Comparison of ENCODE assay signal across 13 mouse cellular contexts in the genomic region with DNA sequence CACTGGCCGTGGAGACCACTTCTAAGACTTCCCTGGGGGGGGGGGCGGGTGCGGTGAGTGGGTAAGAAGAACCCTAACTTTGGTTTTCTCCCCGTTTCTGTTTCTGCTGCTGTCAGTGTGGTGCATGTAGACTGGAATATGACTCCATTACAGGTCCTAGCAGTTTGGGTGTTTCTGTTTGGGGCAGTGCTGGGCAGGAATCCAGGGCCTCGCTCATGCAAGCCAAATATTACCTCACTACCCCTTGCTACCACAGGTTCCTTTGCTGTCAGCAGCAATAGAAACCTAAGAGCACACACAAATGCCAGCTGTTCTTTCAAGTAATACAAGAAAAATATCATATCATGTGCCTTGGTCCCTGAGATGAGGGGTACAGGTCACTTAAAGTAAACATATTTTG. TPM values are rescaled to one million over a fixed set of nuclear protein-coding genes. Genes with fewer than 3 reads are reported as not detected.
DNase-seq lines count a peak whose midpoint lies in the region; ATAC-seq and TF ChIP-seq lines count a peak whose summit lies in the region.
"Had no signal": no experiment of that assay in that cellular context is flagged by ENCODE, and none has a peak within 500 bp of the region (broad histone marks: within the 10 kb centered on the region; RNA-seq: fewer than 3 reads in every experiment).

No protein-coding gene starts in this region.

- no peak overlapping the region for H3K4me2 ChIP-seq in forebrain, embryonic 14.5 days (ENCODE audit: low read length)
- no peak overlapping the region for H3K4me2 ChIP-seq in forebrain, embryonic 15.5 days (replicated peaks)
- no peak overlapping the region for H3K4me2 ChIP-seq in stomach, postnatal 0 days (replicated peaks; ENCODE audit: low read depth)
- H3K4me2 ChIP-seq: hindbrain, embryonic 14.5 days had no signal

- no peaks in the 10 kb centered on the region for H3K36me3 ChIP-seq in forebrain, embryonic 14.5 days (ENCODE audit: control insufficient read depth, insufficient read depth, low read length)
- no peaks in the 10 kb centered on the region for H3K36me3 ChIP-seq in forebrain, embryonic 15.5 days
- H3K36me3 ChIP-seq in stomach, postnatal 0 days (ENCODE audit: control insufficient read depth, insufficient read depth, low read length) = no peaks in the 10 kb centered on the region

- 81% methylated on average over 5 of the region's 5 CpGs for WGBS in forebrain, embryonic 14.5 days
- WGBS in forebrain, embryonic 15.5 days = 82% methylated on average over 5 of the region's 5 CpGs
- 57% methylated on average over 5 of the region's 5 CpGs for WGBS in stomach, postnatal 0 days

- no peak overlapping the region for H3K4me3 ChIP-seq in forebrain, embryonic 14.5 days (ENCODE audit: low read depth, low read length)
- no peak overlapping the region for H3K4me3 ChIP-seq in forebrain, embryonic 15.5 days
- no peak overlapping the region for H3K4me3 ChIP-seq in stomach, postnatal 0 days (ENCODE audit: low read depth, low read length)

- no peak for ATAC-seq in forebrain, embryonic 14.5 days
- ATAC-seq in forebrain, embryonic 15.5 days (replicated peaks) = no peak
- 0 out of 2 replicates have a peak, but pooled peaks have one; percentile 19 for ATAC-seq in granulocyte monocyte progenitor cell, adult 5-6 weeks (replicated peaks; ENCODE audit: poor library complexity, severe bottlenecking)
- ATAC-seq in stomach, postnatal 0 days (ENCODE audit: low FRiP score, low TSS enrichment) = peak; percentile 61
- ATAC-seq: activated CD4-positive, CD25-positive, alpha-beta regulatory T cell, adult 4 months had no signal

- H3K4me1 ChIP-seq in forebrain, embryonic 14.5 days (ENCODE audit: control insufficient read depth, insufficient read depth, low read length) = no peaks in the 10 kb centered on the region
- H3K4me1 ChIP-seq in forebrain, embryonic 15.5 days = no peaks in the 10 kb centered on the region
- H3K4me1 ChIP-seq in stomach, postnatal 0 days (replicated peaks; ENCODE audit: control insufficient read depth, insufficient read depth) = no peaks in the 10 kb centered on the region

- no peak overlapping the region for H3K27ac ChIP-seq in forebrain, embryonic 14.5 days (ENCODE audit: low read depth, low read length)
- H3K27ac ChIP-seq in forebrain, embryonic 15.5 days (replicated peaks) = no peak overlapping the region
- H3K27ac ChIP-seq in stomach, postnatal 0 days (replicated peaks) = no peak overlapping the region
- H3K27ac ChIP-seq: hindbrain, embryonic 14.5 days had no signal

- no peaks in the 10 kb centered on the region for H3K27me3 ChIP-seq in forebrain, embryonic 14.5 days (replicated peaks; ENCODE audit: control insufficient read depth, insufficient read depth, low read length)
- no peaks in the 10 kb centered on the region for H3K27me3 ChIP-seq in forebrain, embryonic 15.5 days
- no peaks in the 10 kb centered on the region for H3K27me3 ChIP-seq in stomach, postnatal 0 days (ENCODE audit: control insufficient read depth, insufficient read depth, low read length)

- TF ChIP-seq EP300 in stomach, postnatal 0 days (optimal IDR thresholded peaks at IDR 0.05) = no peak

- H3K9me3 ChIP-seq in forebrain, embryonic 14.5 days (replicated peaks; ENCODE audit: control insufficient read depth, low read length) = no peaks in the 10 kb centered on the region
- H3K9me3 ChIP-seq in forebrain, embryonic 15.5 days = no peaks in the 10 kb centered on the region
- no peaks in the 10 kb centered on the region for H3K9me3 ChIP-seq in stomach, postnatal 0 days (ENCODE audit: control insufficient read depth, low read length)

- H3K9ac ChIP-seq in forebrain, embryonic 14.5 days (ENCODE audit: low read length) = no peak overlapping the region
- no peak overlapping the region for H3K9ac ChIP-seq in forebrain, embryonic 15.5 days (replicated peaks)
- H3K9ac ChIP-seq in stomach, postnatal 0 days (ENCODE audit: low read length) = no peak overlapping the region
- H3K9ac ChIP-seq: hindbrain, embryonic 14.5 days had no signal

- no peak for TF ChIP-seq CTCF in stomach, postnatal 0 days (IDR thresholded peaks at IDR 0.05; ENCODE audit: low read depth)

- DNase-seq in forebrain, embryonic 14.5 days (ENCODE audit: low spot score) = peak; percentile 16
- DNase-seq in lung, adult 18-20 months = peak; percentile 57 to 71
- DNase-seq in lung, postnatal 10 days = no peak
- DNase-seq in stomach, postnatal 0 days (ENCODE audit: low spot score) = peak; percentile 51
- DNase-seq in spleen, postnatal 36 days (ENCODE audit: low spot score in 2 of 2) = no peak
- no peak for DNase-seq in right cerebral cortex, postnatal 4 days
- DNase-seq: cerebellum, postnatal 10 days; right cerebral cortex, adult 18-20 months; thymus, adult 2 months had no signal

RNA-seq across cellular contexts. Expression of gene Tpt1, which starts 24.9 kb away (rescaled TPM):
- 979 and 1,156 TPM in 2 replicates for polyA plus RNA-seq in forebrain, embryonic 14.5 days (2014; fragmentation: Nextera tagmentation; extraction: Ambion mirVana)
- polyA plus RNA-seq in forebrain, embryonic 15.5 days (2015; fragmentation: Nextera tagmentation; extraction: Ambion mirVana) = 868 and 874 TPM in 2 replicates
- total RNA-seq in granulocyte monocyte progenitor cell, adult 5-6 weeks (2014; fragmentation: Nextera tagmentation) = 4,580 and 4,737 TPM in 2 replicates
- total RNA-seq in granulocyte monocyte progenitor cell, adult 5-6 weeks (2017) = 844 and 942 TPM in 2 replicates
- 1,101 and 1,127 TPM in 2 replicates for polyA plus RNA-seq in stomach, postnatal 0 days (2015; fragmentation: Nextera tagmentation; extraction: Ambion mirVana)

RNA-seq across cellular contexts. Expression of gene Slc25a30, which starts 33.2 kb away (rescaled TPM):
- 10.0 and 11.6 TPM in 2 replicates for polyA plus RNA-seq in forebrain, embryonic 14.5 days (2014; fragmentation: Nextera tagmentation; extraction: Ambion mirVana)
- 9.7 and 9.9 TPM in 2 replicates for polyA plus RNA-seq in forebrain, embryonic 15.5 days (2015; fragmentation: Nextera tagmentation; extraction: Ambion mirVana)
- total RNA-seq in granulocyte monocyte progenitor cell, adult 5-6 weeks (2014; fragmentation: Nextera tagmentation) = 15.4 and 26.2 TPM in 2 replicates
- total RNA-seq in granulocyte monocyte progenitor cell, adult 5-6 weeks (2017) = 16.0 and 20.5 TPM in 2 replicates
- 1.3 and 1.5 TPM in 2 replicates for polyA plus RNA-seq in stomach, postnatal 0 days (2015; fragmentation: Nextera tagmentation; extraction: Ambion mirVana)

Comparison
In these comparisons a context has a peak if more than half of its experiments do, and no peak if none do; other contexts are left out.
1. DNase-seq: peak in forebrain, embryonic 14.5 days (single experiment), lung, adult 18-20 months (2 of 2) and stomach, postnatal 0 days (single experiment); none in lung, postnatal 10 days (single experiment), spleen, postnatal 36 days (0 of 2) and right cerebral cortex, postnatal 4 days (single experiment).
2. ATAC-seq: peak in granulocyte monocyte progenitor cell, adult 5-6 weeks (single experiment) and stomach, postnatal 0 days (single experiment); none in forebrain, embryonic 14.5 days (single experiment) and forebrain, embryonic 15.5 days (single experiment).